Mouse (Mus musculus) bone marrow, adult 2 months (tissue): Measurements from ENCODE around the gene Prickle2. TPM values are rescaled to one million over a fixed set of nuclear protein-coding genes. Genes with fewer than 3 reads are reported as not detected.

Experiments
- H3K27ac ChIP-seq: fragments of 200-500 bp; 2 replicates; pipeline ENCODE4 v1.5.1; 2012; ENCODE audit warnings: low read depth, mild to moderate bottlenecking, control low read depth, inconsistent platforms, low read length; ENCODE audit not compliant: control insufficient read depth, poor library complexity, insufficient read depth
- H3K4me1 ChIP-seq: fragments of 200-500 bp; 2 replicates; pipeline ENCODE4 v1.6.1; 2011; ENCODE audit warnings: low read length; ENCODE audit not compliant: control insufficient read depth, insufficient read depth
- H3K4me3 ChIP-seq: fragments of 200-500 bp; replicated peaks from 2 replicates; pipeline ENCODE3; 2011; ENCODE audit warnings: mild to moderate bottlenecking, low read depth, low read length, control low read depth; ENCODE audit not compliant: control insufficient read depth
- CTCF ChIP-seq: fragments of 200-500 bp; IDR thresholded peaks from 2 replicates; pipeline ENCODE4 v1.5.1; 2011; ENCODE audit warnings: low read length, control low read depth; ENCODE audit not compliant: control insufficient read depth, insufficient read depth
- POLR2A ChIP-seq: fragments of 200-500 bp; IDR thresholded peaks from 2 replicates; pipeline ENCODE4 v1.6.1; 2011; ENCODE audit warnings: low read depth, mild to moderate bottlenecking, control low read depth, low read length, borderline replicate concordance; ENCODE audit not compliant: control insufficient read depth
- WGBS: fragments of 180-500 bp; shearing (Covaris S2); methylation state at CpG from one replicate; pipeline ENCODE4 v1.1.7; 2018; 5-methylcytosine and 5-hydroxymethylcytosine counted together
- polyA plus RNA-seq: library from polyadenylated mRNA; stranded (reverse); fragments of >200 nt; gene quantifications from 2 replicates; pipeline ENCODE4 v1.2.4, GENCODE M21; 2011; ENCODE audit warnings: low replicate concordance; ENCODE audit not compliant: missing spikeins, insufficient read depth, insufficient read length

The Prickle2 gene
- polyA plus RNA-seq, 1 experiment, result 19.2 TPM

- Histone ChIP-seq H3K4me3 (no peak overlapping the region), H3K27ac (no peak overlapping the region), H3K4me1 (no peaks in the 10 kb centered on the region)
- 62% methylated on average over 8 of the region's 8 CpGs for WGBS
- no peak for TF ChIP-seq CTCF
- no peak for TF ChIP-seq POLR2A
These were observed 172.5 kb downstream of the Prickle2 start for GRCm38 (mm10) chr6:92533306-92534063.

GRCm38 (mm10) chr6:92532896-92533295 is 173.1 kb downstream of the Prickle2 start:
- no peak for TF ChIP-seq POLR2A
- TF ChIP-seq CTCF, result no peak
- Histone ChIP-seq H3K4me3 (no peak overlapping the region), H3K4me1 (no peaks in the 10 kb centered on the region), H3K27ac (no peak overlapping the region)
- 53% methylated on average over 3 of the region's 3 CpGs for WGBS

- no peak for TF ChIP-seq POLR2A
- 42% methylated on average over 6 of the region's 6 CpGs for WGBS
- H3K27ac ChIP-seq, result no peak overlapping the region
- H3K4me3 ChIP-seq, result no peak overlapping the region
- no peaks in the 10 kb centered on the region for H3K4me1 ChIP-seq
These were observed 173.6 kb downstream of the Prickle2 start for GRCm38 (mm10) chr6:92532331-92532730.

GRCm38 (mm10) chr6:92526212-92526611 is 179.7 kb downstream of the Prickle2 start:
- Histone ChIP-seq H3K27ac (no peak overlapping the region), H3K4me3 (no peak overlapping the region), H3K4me1 (no peaks in the 10 kb centered on the region)
- 68% methylated on average over 3 of the region's 3 CpGs for WGBS
- TF ChIP-seq POLR2A (no peak), CTCF (no peak)

GRCm38 (mm10) chr6:92525646-92526045 is 180.3 kb downstream of the Prickle2 start:
- WGBS, result 88% methylated on average over 2 of the region's 2 CpGs
- H3K4me1 ChIP-seq, result no peaks in the 10 kb centered on the region
- H3K4me3 ChIP-seq, result no peak overlapping the region
- H3K27ac ChIP-seq, result no peak overlapping the region
- no peak for TF ChIP-seq CTCF
- TF ChIP-seq POLR2A, result no peak

- TF ChIP-seq POLR2A (no peak), CTCF (no peak)
- no peak overlapping the region for H3K27ac ChIP-seq
- 70% methylated on average over 7 of the region's 7 CpGs for WGBS
- no peak overlapping the region for H3K4me3 ChIP-seq
- H3K4me1 ChIP-seq, result no peaks in the 10 kb centered on the region
These were observed 184.4 kb downstream of the Prickle2 start for GRCm38 (mm10) chr6:92521526-92522075.

- Histone ChIP-seq H3K27ac (no peak overlapping the region), H3K4me3 (no peak overlapping the region), H3K4me1 (no peaks in the 10 kb centered on the region)
- TF ChIP-seq POLR2A, result no peak
- TF ChIP-seq CTCF, result no peak
- WGBS, result 68% methylated on average over 5 of the region's 5 CpGs
These were observed 185.7 kb downstream of the Prickle2 start for GRCm38 (mm10) chr6:92520088-92520875.

- Histone ChIP-seq H3K27ac (no peak overlapping the region), H3K4me3 (no peak overlapping the region), H3K4me1 (no peaks in the 10 kb centered on the region)
- WGBS, result 69% methylated on average over 6 of the region's 6 CpGs
- TF ChIP-seq POLR2A (no peak), CTCF (no peak)
These were observed 187.5 kb downstream of the Prickle2 start for GRCm38 (mm10) chr6:92518438-92518968.
